Mouse (Mus musculus) natural killer cell, adult 2 months (primary cell): ENCODE measurements around the gene Slx4ip.

Experiments
- DNase-seq, 2 experiments: peaks; one replicate each; pipeline ENCODE4 v3.0.0; 2022; ENCODE audit warnings: low spot score in 2 of 2

The Slx4ip gene

DNA sequence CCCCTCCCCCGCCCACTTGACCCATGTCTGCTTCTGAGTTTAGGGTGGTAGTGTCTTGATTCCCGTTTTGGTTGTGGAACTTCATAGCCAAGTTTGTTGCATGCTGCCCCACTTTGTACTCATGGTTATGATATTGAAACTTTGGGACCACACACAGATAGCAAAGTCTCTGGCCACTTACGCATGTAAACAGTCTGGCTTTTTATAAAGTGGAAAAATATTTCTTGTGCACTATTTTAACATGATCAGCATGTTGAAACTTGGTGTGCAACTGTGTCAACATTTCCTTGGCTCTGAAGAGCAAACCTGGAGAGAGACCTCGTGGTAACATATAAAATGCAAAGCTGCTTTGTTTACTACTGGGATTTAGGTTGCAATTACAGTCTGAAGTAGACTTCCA, 56.5 kb downstream of the Slx4ip start:
- no peak for DNase-seq

DNA sequence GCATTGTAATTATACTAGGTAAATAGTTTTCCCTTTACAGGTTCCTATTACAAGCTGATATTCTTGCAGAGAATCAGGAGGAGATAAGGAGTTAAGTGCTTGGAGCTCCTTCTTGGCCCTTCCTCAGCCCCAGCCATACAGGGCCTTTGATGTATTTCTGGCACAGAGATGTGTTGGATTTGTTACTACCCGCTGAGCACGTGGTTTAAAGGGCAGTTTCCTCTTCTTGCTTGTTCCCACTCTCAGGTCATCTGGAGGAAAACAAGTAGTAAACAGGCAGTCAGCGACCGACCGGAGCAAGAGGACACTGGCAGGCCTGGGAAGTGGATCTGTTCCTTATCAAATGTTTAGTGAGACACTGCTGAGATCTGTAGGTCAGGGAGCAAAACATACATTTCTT, 56.9 kb downstream of the Slx4ip start:
- DNase-seq: no peak

DNA sequence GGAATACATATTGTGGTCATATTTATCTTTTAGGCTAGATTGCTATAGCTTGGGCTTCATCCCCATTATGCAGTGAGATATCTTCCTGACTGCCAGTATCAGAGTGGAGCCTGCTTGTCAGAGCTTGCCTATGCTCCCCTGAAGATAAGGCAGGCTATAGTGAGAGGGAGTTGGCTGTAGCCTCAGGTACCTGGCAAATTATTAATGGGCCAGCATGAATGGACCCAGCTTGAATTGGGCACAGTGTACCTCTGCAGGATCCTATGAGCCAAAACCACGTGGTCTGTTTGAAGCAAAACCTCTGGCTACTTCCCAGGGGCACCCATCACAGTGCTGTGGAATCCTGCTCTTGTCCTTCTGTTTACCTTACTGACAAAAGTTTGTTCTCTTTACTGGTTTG, 61.2 kb downstream of the Slx4ip start:
- DNase-seq: no peak

DNA sequence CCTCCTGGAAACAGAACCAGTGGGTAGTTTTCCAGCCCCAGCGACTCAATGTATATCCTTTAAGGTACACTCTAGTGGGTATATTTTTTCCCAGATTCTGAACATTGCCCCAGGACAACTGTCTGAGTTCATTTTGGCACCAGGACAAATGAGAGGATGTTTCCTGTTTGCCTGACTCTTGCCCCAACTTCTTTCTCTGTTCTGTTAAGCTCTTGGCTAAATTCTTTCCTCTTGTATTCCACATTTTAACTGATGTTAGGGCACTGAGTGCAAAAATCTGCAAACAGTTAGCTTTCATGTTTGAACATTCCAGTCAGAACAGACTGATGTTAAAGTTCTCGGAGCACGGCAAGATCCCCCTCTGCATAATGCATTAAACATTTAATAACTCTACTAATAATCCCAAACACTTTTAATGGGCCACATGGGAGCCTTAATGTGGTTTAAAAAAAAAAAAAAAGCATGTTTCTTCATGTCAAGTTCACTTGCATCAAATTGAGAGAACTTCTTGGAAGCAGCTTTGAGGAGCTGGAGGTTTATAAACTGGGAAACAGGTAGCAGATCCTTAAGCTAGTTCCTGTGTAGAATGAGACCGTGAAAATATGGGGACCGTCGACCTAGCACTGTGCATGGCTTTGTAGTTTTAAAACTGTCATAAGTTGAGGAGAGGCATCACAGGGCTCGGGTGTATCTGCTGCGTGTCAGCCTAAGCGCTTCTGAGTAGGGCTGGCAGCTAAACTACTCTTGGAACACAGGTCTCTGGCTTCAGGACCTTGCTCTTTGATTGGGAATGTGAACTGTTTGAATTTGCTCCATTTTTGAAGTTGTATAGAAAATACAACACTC, 64.9 kb downstream of the Slx4ip start:
- no peak for DNase-seq

DNA sequence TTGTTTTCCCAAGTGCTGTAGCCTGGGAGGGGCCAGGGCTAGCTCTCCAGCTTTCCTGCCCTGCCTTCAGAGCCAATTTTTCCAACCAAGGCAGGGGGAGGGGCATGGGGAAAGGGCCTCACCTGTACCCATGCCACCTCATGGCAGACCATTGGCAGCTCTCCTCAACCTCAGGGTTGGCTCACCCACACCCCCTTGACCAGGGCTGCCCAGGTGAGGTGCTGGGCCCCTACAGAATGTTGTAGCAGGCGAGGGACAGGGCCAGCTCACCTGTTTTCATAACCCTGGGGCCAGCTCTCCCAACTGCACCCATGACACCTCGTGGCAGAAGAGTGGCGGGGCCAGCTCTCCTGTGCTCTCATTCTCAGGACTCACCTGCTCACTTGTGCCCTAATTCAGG, 67.7 kb downstream of the Slx4ip start:
- DNase-seq: no peak

DNA sequence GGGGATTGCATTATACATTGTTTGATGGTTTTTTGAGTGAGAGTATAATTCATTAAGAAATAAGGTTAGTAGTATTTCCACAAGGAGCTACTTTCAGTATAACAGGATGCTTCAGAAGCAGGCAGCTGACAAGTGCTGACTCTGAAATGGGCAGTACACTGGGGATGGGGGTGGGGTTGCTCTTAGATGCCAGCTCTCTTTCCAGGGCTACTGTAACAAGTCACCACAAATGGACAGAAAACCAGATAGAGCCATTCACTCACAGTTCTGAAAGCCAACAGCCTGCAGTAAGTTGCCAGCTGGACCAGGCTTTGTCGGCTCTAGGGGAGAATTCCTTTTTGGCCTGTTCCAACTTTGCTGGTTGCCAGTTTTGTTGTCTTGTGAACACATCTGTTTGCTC, 84.8 kb downstream of the Slx4ip start:
- no peak for DNase-seq

DNA sequence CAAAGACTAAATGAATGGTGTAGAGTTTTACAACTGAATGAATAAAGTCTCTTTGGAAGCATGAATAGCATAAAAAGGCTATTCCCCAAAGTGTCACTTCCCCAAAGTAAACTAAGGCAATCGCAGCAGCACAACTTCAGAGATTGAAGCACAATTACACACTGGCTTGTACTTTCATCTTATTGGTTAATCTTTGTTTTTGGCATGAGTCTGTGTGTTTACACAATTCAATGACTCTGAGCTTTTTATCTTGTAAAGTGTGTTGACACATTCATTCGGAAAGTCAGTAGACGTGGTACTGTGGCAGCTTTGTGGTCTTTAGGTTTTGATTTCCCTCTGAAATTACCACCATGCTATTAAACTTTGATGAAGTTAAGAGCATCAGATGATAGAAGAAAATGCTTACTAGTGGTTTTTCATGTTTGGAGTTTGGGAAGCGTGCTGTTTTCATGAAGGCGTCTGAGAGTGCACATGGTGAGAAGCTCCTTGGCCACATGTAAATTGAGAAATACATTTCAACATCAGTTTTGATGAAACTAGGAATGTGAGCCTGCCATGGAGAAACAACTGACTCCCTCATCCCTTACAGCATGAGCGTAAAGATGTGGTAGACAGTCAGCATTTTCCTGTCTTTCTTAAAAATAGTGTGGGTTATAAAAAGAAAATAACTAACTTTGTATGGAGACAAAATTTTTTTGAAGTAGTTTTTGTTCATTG, 88.2 kb downstream of the Slx4ip start:
- no peak for DNase-seq

DNA sequence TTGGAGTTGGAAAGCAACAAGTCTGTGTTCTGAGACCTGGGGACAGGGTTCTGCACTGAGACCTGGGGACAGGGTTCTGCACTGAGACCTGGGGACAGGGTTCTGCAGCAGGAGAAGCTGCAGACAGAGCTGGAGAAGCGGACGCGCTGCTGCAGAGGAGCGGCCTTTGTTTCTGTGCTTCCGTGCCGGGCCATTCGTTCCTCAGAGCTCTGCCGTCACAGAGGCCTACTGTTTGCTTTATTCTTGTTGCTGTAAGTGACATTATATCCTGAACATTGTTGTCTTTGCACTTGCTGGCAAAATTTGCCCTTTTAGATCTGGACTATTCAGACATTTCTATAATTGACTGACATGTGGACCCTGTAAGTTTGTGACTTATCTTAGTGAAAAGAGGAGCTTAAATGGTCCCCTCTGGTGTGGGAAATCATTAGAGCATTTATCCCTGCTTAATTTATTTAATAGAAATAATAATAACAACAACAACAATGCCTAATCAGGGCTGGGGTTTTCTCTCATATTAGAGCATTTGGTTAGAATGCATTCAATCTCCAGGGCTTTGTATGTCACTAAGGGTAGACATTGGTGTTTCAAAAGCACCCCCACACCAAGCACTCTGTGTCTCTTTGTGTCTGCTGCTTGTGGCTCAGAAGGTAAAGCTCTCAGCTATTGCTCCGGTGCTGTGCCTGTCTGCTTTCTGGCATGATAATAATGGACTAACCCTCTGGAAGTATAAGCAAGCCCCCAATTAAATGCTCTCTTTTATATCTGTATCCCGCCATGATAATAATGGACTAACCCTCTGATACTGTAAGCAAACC, 90.3 kb downstream of the Slx4ip start:
- no peak for DNase-seq

DNA sequence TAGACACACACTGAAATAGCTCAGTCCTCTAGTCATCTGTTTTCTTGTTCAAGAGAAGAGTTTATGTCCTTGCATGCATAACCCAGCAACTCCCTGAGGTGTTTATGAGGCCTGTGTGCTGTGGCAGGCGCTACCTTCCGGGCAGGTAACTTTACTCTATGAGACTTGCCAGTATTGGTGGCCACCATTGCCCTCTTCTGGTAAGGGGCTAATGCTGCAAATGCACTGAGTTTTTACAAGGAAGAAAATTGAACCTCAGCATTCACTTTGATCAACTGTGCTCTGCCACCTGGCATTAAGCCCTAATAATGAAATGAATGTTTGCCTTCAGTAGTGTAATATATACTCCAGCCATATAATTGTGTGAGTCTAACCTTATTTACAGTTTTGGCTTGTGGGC, 92.9 kb downstream of the Slx4ip start:
- DNase-seq: no peak

DNA sequence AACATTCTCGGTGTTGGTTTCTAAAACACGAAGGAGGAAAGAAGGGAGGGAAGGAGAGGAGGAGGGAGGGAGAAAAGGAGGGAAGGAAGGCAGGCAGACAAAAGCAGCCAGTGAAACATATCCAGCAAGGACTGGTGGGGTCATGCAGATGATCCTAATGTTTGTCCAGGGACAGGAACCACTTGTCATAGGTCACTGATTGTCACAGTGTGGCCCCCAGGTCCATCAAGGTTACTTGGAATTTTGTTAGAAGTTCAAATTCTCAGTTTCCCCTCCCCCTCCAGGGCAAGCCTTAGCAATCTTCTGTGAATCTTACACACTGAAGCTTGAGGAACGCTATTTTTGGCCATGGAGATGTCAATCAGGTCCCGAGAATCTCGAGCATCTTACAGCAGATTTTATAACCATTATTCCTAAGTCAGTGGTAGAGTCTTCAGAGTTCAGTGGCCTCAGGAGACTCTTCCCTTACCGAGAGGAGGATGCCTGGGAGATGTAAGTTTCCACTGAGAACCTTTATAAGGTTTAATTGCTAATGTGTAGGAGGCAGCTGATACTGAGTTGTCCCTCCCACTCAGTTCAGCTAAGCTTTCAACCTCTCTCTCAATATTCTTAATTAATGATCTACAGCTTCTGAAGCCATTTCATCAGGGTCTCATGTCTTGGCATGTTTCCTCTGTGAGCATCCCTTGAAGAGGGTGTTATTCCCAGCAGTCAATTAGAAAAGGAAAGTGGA, 95.1 kb downstream of the Slx4ip start:
- no peak for DNase-seq

DNA sequence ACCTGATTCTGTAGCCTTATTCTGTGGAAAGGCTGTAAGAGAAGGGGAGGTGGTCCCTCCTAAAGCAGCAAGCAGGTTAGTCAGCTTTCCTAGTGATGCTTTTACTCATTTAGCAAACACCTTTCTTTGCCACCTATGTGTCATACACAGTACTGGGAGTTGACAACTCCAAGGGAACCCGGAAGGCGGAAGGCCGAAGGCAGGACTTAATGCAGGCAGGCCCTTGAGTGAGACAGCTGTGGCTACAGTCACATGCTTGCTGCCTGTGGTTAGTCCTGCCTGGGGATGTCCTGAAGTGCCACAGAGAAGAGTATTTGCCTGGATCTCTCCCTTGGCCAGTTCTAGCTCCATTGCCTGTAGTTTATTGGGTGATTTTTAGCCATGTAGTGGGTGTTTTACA, 102.1 kb downstream of the Slx4ip start:
- no peak for DNase-seq

DNA sequence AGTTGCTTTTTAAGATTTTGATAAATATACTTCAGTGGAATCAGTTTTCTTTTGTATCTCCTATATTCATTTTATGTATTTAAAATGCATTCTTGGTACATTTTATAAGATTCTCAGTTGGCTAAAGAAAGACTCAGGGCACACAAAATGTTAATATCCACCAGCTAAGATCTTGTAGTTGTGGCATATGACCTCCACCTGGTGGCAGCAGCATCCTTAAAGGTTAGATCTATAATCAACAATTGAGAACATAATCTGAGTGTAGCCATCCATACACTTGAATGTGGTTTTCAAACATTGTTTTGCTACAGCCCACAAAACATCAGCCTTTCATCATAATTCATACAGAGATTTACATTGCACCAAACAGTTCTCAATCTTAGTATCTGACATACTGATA, 106.1 kb downstream of the Slx4ip start:
- DNase-seq: no peak

DNA sequence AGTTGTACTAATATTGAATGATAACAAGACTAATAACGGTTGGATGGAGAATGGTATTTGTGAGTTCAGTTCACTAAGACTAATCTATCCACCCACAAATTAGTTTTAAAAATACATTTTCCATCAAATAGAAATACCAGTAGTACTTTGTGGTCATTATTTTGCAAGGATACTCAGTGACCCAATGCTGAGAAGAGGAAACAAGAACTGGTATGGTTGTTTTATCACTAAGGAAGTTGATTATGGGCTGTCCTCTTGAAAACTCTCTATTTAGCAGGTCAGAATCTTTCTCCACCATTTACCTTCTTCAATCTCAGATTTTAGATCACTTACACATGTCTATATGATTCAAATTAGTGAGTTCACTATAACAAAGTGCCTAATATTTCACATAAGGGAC, 111.0 kb downstream of the Slx4ip start:
- no peak for DNase-seq

DNA sequence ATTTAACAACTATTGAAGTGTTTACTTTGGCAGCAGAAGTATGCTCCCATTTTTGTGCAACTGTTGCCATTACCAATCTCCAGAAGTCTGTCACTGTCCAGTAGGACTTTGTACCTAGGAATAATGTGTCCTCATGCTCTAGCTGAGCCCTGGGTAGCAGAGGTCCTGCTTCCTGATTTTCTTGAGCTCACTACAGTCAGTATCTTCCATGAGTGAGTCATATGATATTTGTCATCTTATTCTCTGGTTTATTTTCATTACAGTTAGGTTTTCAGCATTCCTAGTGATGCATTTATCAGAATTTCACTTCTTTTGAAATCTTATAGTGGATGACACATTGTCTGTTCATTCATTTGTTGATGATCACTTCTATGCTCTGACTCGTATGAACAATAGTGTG, 115.6 kb downstream of the Slx4ip start:
- no peak for DNase-seq

DNA sequence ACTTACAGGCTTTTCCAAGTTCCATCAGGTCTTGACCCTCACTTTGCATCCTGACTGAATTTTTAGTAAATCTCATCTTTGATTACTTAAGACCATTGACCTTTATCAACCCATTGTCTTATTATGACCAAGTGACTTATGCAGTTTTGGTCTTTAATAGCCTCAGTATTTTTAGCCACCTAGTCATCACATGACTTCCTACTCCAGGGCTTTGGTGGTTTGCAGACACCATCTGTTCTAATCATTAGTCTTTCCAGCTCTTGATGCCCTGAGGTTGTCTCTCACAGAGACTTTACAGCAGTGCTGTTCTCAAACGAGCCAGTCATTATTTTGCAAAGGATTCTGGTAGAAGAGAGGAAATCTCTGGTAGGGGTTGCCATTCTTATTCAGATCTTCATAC, 121.0 kb downstream of the Slx4ip start:
- DNase-seq: no peak

DNA sequence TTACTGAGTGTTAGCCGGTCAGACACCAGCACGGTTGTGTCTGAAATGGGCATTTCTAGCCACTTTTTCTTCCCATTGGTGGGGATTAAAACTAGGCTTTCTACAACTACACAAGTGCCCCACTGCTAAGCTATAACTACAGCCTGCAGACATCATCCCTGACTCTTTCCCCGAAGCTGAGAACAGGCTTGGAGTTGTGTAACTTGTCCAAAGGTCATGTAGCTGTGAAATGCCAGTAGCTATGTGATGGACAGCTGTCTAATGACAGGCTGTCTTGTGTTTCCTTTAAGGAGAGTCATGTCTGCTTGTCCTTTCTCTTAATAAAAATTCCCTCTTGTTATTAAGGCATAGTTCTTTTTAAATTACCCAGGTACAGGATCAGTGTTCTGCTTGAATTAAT, 122.1 kb downstream of the Slx4ip start:
- DNase-seq: no peak

DNA sequence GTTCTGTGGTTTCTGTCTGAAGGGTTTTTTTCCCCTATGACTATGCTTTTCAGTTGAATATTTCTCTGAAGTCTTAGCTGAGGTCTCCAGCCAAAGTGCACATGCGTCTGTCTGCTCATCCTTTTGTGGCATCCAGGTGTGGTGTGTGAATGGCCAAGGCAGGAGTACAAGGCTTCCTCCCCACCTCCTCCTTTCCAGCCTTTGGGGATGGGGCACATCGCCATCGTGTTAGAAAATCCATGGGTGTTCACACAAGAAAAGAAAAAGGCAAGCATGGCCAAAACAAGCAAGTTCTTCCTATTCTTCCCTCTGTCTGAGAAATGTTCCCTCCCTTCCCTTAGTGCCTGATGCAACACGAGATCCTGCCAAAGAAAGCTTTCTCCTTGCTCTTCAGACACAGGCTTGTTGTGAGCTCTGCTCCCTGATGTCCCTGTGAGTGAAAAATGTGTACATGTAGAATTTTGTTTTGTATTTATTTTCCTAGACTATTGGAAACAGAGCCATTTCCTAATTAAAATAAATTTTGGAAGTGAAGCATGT, 122.9 kb downstream of the Slx4ip start:
- DNase-seq: no peak

DNA sequence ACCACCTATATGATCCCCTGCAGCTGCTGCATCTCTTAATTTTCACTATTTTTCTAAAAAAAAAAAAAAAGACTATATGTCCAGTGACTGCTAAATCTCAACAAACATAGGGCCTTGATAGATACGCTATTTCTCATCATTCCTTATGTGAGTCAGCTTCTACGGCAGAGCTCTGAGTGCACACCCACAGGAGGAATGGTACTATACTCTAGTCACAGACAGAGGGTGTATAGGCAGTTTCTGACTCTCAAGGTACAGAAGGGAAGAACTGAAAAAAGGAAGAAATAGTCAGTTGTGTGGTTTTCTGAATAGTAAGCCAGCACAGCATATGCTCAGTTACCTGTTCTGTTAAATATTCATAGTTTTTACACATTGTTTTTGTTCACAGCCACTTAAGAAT, 123.4 kb downstream of the Slx4ip start:
- DNase-seq: no peak

DNA sequence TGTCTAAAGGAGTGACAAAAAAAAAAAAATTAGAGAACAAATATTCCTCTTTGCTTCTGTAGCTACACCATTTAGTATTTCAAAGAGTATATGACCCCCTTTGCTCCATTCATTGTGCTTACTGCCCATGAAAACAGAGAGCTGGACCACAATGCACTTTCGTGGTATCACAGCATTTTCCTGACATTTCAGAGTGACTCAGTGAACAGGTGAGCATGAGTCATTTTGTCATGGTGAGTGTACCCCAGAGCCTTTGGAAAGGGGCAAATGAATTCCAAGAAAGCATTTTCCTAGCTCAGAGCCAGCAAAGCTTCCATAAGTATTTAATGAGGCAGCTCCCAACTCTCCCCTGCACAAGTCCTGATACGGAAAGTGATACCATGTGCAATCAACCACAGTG, 153.1 kb downstream of the Slx4ip start:
- DNase-seq: no peak

DNA sequence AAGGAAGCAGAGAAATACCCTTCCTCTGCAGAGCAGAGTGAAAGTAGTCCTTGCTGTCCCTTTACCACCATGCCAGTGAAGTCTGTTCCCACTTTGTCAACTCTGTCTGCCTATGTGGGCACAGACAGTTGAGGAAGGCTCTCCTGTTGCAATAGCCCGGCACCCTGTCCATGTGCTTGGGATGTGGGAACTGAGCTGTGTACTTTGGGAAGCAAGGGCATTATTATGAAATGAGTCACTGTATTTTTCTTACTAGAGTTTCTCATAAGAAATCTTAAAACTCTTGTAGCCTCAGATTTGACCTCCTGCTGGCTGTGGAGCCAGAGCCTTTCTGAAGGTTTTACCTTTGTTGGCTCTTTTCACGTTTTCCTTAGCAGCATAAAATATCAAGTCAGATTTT, 158.3 kb downstream of the Slx4ip start:
- no peak for DNase-seq

DNA sequence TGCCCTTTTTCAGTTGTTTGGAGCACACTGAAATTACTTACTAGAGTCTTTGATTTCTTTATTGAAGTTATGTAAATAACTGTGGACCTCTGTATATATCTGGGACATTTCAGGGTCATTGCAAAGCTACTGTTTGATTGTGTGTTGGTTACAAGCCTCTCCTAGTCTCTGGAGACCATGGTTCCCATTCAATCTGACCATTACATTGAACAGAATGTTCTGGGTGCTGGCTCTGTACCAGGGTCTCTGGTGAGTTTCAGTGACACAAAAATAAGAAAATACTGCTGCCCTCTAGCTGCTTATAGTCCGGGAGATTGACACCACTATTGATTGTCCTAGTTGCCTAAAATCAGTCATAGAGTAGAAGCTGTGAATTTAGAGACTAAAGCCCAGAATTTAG, 158.9 kb downstream of the Slx4ip start:
- DNase-seq: no peak

DNA sequence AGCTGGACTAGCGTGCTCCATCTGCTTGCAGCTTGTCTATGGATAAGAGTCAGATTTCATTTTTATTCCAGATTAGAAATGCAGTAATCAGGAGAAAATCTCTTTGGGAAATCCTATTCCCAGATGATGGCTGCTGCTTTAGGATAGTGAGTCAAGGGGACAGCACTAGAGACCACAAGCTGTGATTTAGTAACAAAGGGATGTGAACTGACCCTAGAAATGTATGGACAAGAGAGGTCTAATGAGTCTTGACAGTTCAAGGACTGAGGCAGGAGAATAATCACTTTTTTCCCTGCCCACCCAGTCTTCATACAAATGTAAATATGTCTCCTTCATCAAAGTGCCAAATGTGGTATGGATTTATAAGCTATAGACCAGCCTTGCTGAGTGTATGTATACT, 172.8 kb downstream of the Slx4ip start:
- DNase-seq: no peak
